16 mouse cellular contexts compared by ENCODE assay signal in genomic region chr17:27073778-27074177, GRCm38 (mm10). TPM values are rescaled to one million over a fixed set of nuclear protein-coding genes. Genes with fewer than 3 reads are reported as not detected.
A peak's percentile ranks its signal among the peaks of the same experiment; 100 is the strongest.
DNase-seq lines count a peak whose midpoint lies in the region; ATAC-seq and TF ChIP-seq lines count a peak whose summit lies in the region.
"Had no signal": no experiment of that assay in that cellular context is flagged by ENCODE, and none has a peak within 500 bp of the region (broad histone marks: within the 10 kb centered on the region; RNA-seq: fewer than 3 reads in every experiment).

No protein-coding gene starts in this region.

- no peaks in the 10 kb centered on the region for H3K27me3 ChIP-seq in kidney, postnatal 0 days (ENCODE audit: insufficient read depth, low read length)
- H3K27me3 ChIP-seq in embryonic facial prominence, embryonic 10.5 days (replicated peaks; ENCODE audit: low read depth, poor library complexity, severe bottlenecking): no peaks in the 10 kb centered on the region
- H3K27me3 ChIP-seq in embryonic facial prominence, embryonic 14.5 days (replicated peaks; ENCODE audit: control insufficient read depth, insufficient read depth, low read length): no peaks in the 10 kb centered on the region
- H3K27me3 ChIP-seq in small intestine, adult 2 months (ENCODE audit: control insufficient read depth, insufficient read depth, low read length): no peaks in the 10 kb centered on the region
- H3K27me3 ChIP-seq: limb, embryonic 13.5 days; midbrain, embryonic 13.5 days had no signal

- WGBS in kidney, postnatal 0 days: 58% methylated on average over 9 of the region's 9 CpGs
- WGBS in embryonic facial prominence, embryonic 10.5 days: 76% methylated on average over 9 of the region's 9 CpGs
- 55% methylated on average over 9 of the region's 9 CpGs for WGBS in embryonic facial prominence, embryonic 14.5 days
- 32% methylated on average over 9 of the region's 9 CpGs for WGBS in small intestine, adult 2 months

- TF ChIP-seq POLR2A in small intestine, adult 2 months (IDR thresholded peaks at IDR 0.05; ENCODE audit: low read depth, low read length): no peak

- H3K36me3 ChIP-seq in kidney, postnatal 0 days (ENCODE audit: insufficient read depth, low read length): no peaks in the 10 kb centered on the region
- no peaks in the 10 kb centered on the region for H3K36me3 ChIP-seq in embryonic facial prominence, embryonic 10.5 days (replicated peaks)
- H3K36me3 ChIP-seq in embryonic facial prominence, embryonic 14.5 days (ENCODE audit: control insufficient read depth, insufficient read depth, low read length): no peaks in the 10 kb centered on the region
- H3K36me3 ChIP-seq in small intestine, adult 2 months (ENCODE audit: control insufficient read depth, insufficient read depth, low read length): peaks cover 19% of the 10 kb centered on the region
- H3K36me3 ChIP-seq: midbrain, embryonic 13.5 days had no signal

- H3K9ac ChIP-seq in kidney, postnatal 0 days (ENCODE audit: low read depth, low read length): no peak overlapping the region
- no peak overlapping the region for H3K9ac ChIP-seq in embryonic facial prominence, embryonic 14.5 days (ENCODE audit: low read depth, low read length)
- H3K9ac ChIP-seq: limb, embryonic 13.5 days; liver, postnatal 0 days; midbrain, embryonic 13.5 days had no signal

- no peaks in the 10 kb centered on the region for H3K9me3 ChIP-seq in kidney, postnatal 0 days (replicated peaks; ENCODE audit: low read length)
- H3K9me3 ChIP-seq in embryonic facial prominence, embryonic 10.5 days: peaks cover 3% of the 10 kb centered on the region; the same call in 1 of the 2 replicates
- H3K9me3 ChIP-seq in embryonic facial prominence, embryonic 14.5 days (ENCODE audit: control insufficient read depth, low read length): peaks cover 7% of the 10 kb centered on the region
- H3K9me3 ChIP-seq: limb, embryonic 13.5 days; midbrain, embryonic 13.5 days had no signal

- ATAC-seq in kidney, postnatal 0 days (replicated peaks; ENCODE audit: low FRiP score, low read depth): no peak; the same call in 1 of the 2 replicates
- ATAC-seq in embryonic facial prominence, embryonic 14.5 days (ENCODE audit: low read depth): no peak
- ATAC-seq: CD4-positive, CD25-positive, alpha-beta regulatory T cell, adult 4 months; liver, postnatal 0 days; midbrain, embryonic 13.5 days had no signal

- TF ChIP-seq CTCF in kidney, postnatal 0 days (IDR thresholded peaks at IDR 0.05; ENCODE audit: low read depth): no peak
- TF ChIP-seq CTCF in small intestine, adult 2 months (IDR thresholded peaks at IDR 0.05; ENCODE audit: extremely low read depth, insufficient read length, insufficient replicate concordance, low read depth, low read length): no peak

- DNase-seq in kidney, postnatal 0 days (ENCODE audit: low spot score): no peak
- no peak for DNase-seq in kidney, postnatal 36 days
- no peak for DNase-seq in embryonic facial prominence, embryonic 10.5 days (ENCODE audit: low spot score)
- DNase-seq in embryonic facial prominence, embryonic 14.5 days (ENCODE audit: low spot score): no peak
- DNase-seq in right cerebral cortex, adult 18-20 months: no peak
- DNase-seq in thymus, postnatal 4 days: no peak
- DNase-seq: adrenal gland, adult 8-10 months; cerebellum, adult 8-10 months; heart, postnatal 14 days; liver, postnatal 0 days; right cerebral cortex, postnatal 14 days had no signal

- H3K4me1 ChIP-seq in kidney, postnatal 0 days (replicated peaks; ENCODE audit: insufficient read depth, low read length): 0 out of 2 replicates have a peak, but pooled peaks cover 9% of the 10 kb centered on the region
- H3K4me1 ChIP-seq in embryonic facial prominence, embryonic 10.5 days: peaks cover 32% of the 10 kb centered on the region
- H3K4me1 ChIP-seq in embryonic facial prominence, embryonic 14.5 days (ENCODE audit: control insufficient read depth, insufficient read depth, low read length): no peaks in the 10 kb centered on the region; the same call in 1 of the 2 replicates
- H3K4me1 ChIP-seq in small intestine, adult 2 months (ENCODE audit: control insufficient read depth, insufficient read depth, insufficient read length, low read length): peaks cover 35% of the 10 kb centered on the region

- no peak overlapping the region for H3K4me3 ChIP-seq in kidney, postnatal 0 days (replicated peaks; ENCODE audit: low read depth, low read length)
- no peak overlapping the region for H3K4me3 ChIP-seq in embryonic facial prominence, embryonic 10.5 days
- no peak overlapping the region for H3K4me3 ChIP-seq in embryonic facial prominence, embryonic 14.5 days (ENCODE audit: low read depth, low read length)
- no peak overlapping the region for H3K4me3 ChIP-seq in small intestine, adult 2 months (ENCODE audit: low read depth, low read length)
- H3K4me3 ChIP-seq: left cerebral cortex, adult 2 months; limb, embryonic 13.5 days; midbrain, embryonic 13.5 days had no signal

- H3K4me2 ChIP-seq in kidney, postnatal 0 days (ENCODE audit: low read length): no peak overlapping the region
- no peak overlapping the region for H3K4me2 ChIP-seq in embryonic facial prominence, embryonic 14.5 days (ENCODE audit: low read depth, low read length)
- H3K4me2 ChIP-seq: limb, embryonic 13.5 days; midbrain, embryonic 13.5 days had no signal

- H3K27ac ChIP-seq in kidney, postnatal 0 days: 0 out of 2 replicates have a peak overlapping the region, but pooled peaks have one; percentile 28
- peak overlapping the region; percentile 52 for H3K27ac ChIP-seq in embryonic facial prominence, embryonic 10.5 days (replicated peaks)
- H3K27ac ChIP-seq in embryonic facial prominence, embryonic 14.5 days (replicated peaks; ENCODE audit: low read depth, low read length): peak overlapping the region; percentile 6; the same call in 1 of the 2 replicates
- peak overlapping the region; percentile 40; the same call in 1 of the 2 replicates for H3K27ac ChIP-seq in small intestine, adult 2 months (ENCODE audit: insufficient read depth, low read depth, low read length)
- H3K27ac ChIP-seq: left cerebral cortex, adult 2 months; midbrain, embryonic 13.5 days had no signal

RNA-seq across cellular contexts. Expression of gene Itpr3, which starts 16.7 kb away (rescaled TPM):
- 4.1 and 4.2 TPM in 2 replicates for polyA plus RNA-seq in kidney, postnatal 0 days (2015; fragmentation: Nextera tagmentation; extraction: Ambion mirVana)
- 2.3 and 4.0 TPM in 2 replicates for polyA plus RNA-seq in embryonic facial prominence, embryonic 10.5 days (2016; fragmentation: Nextera tagmentation; extraction: Ambion mirVana)
- polyA plus RNA-seq in embryonic facial prominence, embryonic 14.5 days (2014; fragmentation: Nextera tagmentation; extraction: Ambion mirVana): 5.0 and 5.5 TPM in 2 replicates
- 46.1 and 66.7 TPM in 2 replicates for polyA plus RNA-seq in small intestine, adult 2 months (2012; rRNA removed)

RNA-seq across cellular contexts. Expression of gene Bak1, which starts 45.0 kb away (rescaled TPM):
- 6.3 and 6.7 TPM in 2 replicates for polyA plus RNA-seq in kidney, postnatal 0 days (2015; fragmentation: Nextera tagmentation; extraction: Ambion mirVana)
- 2.8 and 3.3 TPM in 2 replicates for polyA plus RNA-seq in embryonic facial prominence, embryonic 10.5 days (2016; fragmentation: Nextera tagmentation; extraction: Ambion mirVana)
- polyA plus RNA-seq in embryonic facial prominence, embryonic 14.5 days (2014; fragmentation: Nextera tagmentation; extraction: Ambion mirVana): 9.0 and 9.8 TPM in 2 replicates
- polyA plus RNA-seq in small intestine, adult 2 months (2012; rRNA removed): 113 and 265 TPM in 2 replicates

RNA-seq across cellular contexts. Expression of gene Uqcc2, which starts 59.9 kb away (rescaled TPM):
- polyA plus RNA-seq in kidney, postnatal 0 days (2015; fragmentation: Nextera tagmentation; extraction: Ambion mirVana): 286 and 315 TPM in 2 replicates
- 407 and 410 TPM in 2 replicates for polyA plus RNA-seq in embryonic facial prominence, embryonic 10.5 days (2016; fragmentation: Nextera tagmentation; extraction: Ambion mirVana)
- 343 and 350 TPM in 2 replicates for polyA plus RNA-seq in embryonic facial prominence, embryonic 14.5 days (2014; fragmentation: Nextera tagmentation; extraction: Ambion mirVana)
- polyA plus RNA-seq in small intestine, adult 2 months (2012; rRNA removed): 103 and 126 TPM in 2 replicates

Comparison
In these comparisons a context has a peak if more than half of its experiments do, and no peak if none do; other contexts are left out.
1. RNA of gene Bak1, which starts 45.0 kb away (polyA plus RNA-seq): 113 to 265 TPM in small intestine, adult 2 months; 9.0 to 9.8 TPM in embryonic facial prominence, embryonic 14.5 days, 6.3 to 6.7 TPM in kidney, postnatal 0 days and 2.8 to 3.3 TPM in embryonic facial prominence, embryonic 10.5 days; every median in the first group is over 10 times any median in the second.
2. Peak in every context shown above with its lines, with median percentiles within 50 percentile points of each other: H3K27ac ChIP-seq.